Mouse (Mus musculus) forebrain, postnatal 0 days (tissue): ENCODE data around the gene Cuedc1. TPM values are rescaled to one million over a fixed set of nuclear protein-coding genes. Genes with fewer than 3 reads are reported as not detected.
A peak's percentile ranks its signal among the peaks of the same experiment; 100 is the strongest.

Experiments
- ATAC-seq: fragments of 200-750 bp; cut with Nextera tagmentation; 2 replicates; pipeline ENCODE4 v1.8.0; 2017; ENCODE audit warnings: mild to moderate bottlenecking, moderate library complexity
- DNase-seq: peaks from one replicate; pipeline ENCODE4 v3.0.0-alpha.2; 2015
- H3K27ac ChIP-seq: fragments of 300-500 bp; sonication (generic); 2 replicates; pipeline ENCODE4 v1.5.1; 2014; ENCODE audit warnings: low read depth, mild to moderate bottlenecking, antibody characterized with exemption, low read length, moderate library complexity, mixed read lengths
- H3K27me3 ChIP-seq: fragments of 300-500 bp; sonication (generic); 2 replicates; pipeline ENCODE4 v1.6.1; 2014; ENCODE audit warnings: mild to moderate bottlenecking, low read length, mixed read lengths; ENCODE audit not compliant: insufficient read depth
- H3K36me3 ChIP-seq: fragments of 300-500 bp; sonication (generic); 2 replicates; pipeline ENCODE4 v1.6.1; 2014; ENCODE audit warnings: mild to moderate bottlenecking, moderate library complexity; ENCODE audit not compliant: insufficient read depth
- H3K4me1 ChIP-seq: fragments of 300-500 bp; sonication (generic); 2 replicates; pipeline ENCODE4 v1.6.1; 2014; ENCODE audit warnings: antibody characterized with exemption; ENCODE audit not compliant: insufficient read depth
- H3K4me2 ChIP-seq: fragments of 300-500 bp; sonication (generic); 2 replicates; pipeline ENCODE4 v1.6.1; 2014; ENCODE audit warnings: low read depth, mild to moderate bottlenecking, moderate library complexity
- H3K4me3 ChIP-seq: fragments of 300-500 bp; sonication (generic); 2 replicates; pipeline ENCODE4 v1.5.1; 2014; ENCODE audit warnings: low read depth, low read length, mixed read lengths
- H3K9ac ChIP-seq: fragments of 300-500 bp; sonication (generic); 2 replicates; pipeline ENCODE4 v1.6.1; 2014; ENCODE audit warnings: mild to moderate bottlenecking
- H3K9me3 ChIP-seq: fragments of 300-500 bp; sonication (generic); 2 replicates; pipeline ENCODE4 v1.6.1; 2016; ENCODE audit warnings: low read length
- CTCF ChIP-seq: sonication (generic); IDR thresholded peaks from 2 replicates; pipeline ENCODE4 v1.5.1; 2016; ENCODE audit warnings: antibody characterized with exemption, control low read depth, low read depth
- WGBS: fragments of 180-500 bp; shearing (Covaris S2); extraction: QIAGEN DNeasy Blood & Tissue Kit; methylation state at CpG from one replicate; pipeline ENCODE4 v1.1.7; 2014; 5-methylcytosine and 5-hydroxymethylcytosine counted together
- polyA plus RNA-seq: library from polyadenylated mRNA; unstranded; fragments of >200 nt; fragmentation: Nextera tagmentation; extraction: Ambion mirVana; gene quantifications from 2 replicates; pipeline ENCODE4 v1.2.1, GENCODE M21; 2015
- total RNA-seq: library from RNA; depleted of rRNA; stranded (reverse); fragments of >200 nt; gene quantifications from 2 replicates; pipeline ENCODE4 v1.2.3, GENCODE M21; 2014

Cuedc1 gene
- total and polyA plus RNA-seq, 2 experiments from 2014 or later, result 34.6 to 34.7 TPM

DNA sequence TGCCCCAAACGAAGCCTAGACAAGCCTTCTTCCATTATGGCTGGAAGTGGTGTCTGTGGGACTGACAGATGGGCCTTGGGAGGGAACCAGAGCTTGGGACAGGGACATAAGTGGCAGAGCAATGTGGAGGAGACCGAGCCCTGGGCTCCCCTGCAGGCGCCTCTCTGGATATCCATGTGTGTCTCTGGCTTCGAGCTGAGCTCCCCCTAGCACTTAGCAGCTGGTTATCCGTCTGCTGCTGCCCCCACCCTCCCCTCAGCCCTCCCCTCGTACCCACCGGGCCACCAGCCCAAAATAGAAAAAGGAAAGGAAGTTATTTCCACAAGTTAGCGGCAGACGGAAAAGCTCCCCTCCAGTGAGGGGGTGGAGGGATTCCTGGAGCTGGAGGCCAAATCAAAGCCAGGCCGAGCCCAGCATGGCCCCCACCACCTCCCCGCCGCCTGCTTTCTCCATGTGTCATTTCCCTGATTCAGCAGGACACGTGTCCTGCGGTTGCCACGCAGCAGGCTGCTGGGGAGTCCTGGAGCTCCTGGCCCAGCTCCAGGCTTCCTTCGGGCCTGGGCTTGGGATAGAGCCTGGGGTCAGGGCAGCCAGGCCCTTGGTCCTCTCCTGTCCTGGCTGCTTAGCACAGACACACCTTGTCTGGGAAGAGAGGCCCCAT is 83.2 kb downstream of the Cuedc1 start:
- TF ChIP-seq CTCF, result no peak
- ATAC-seq (peak; percentile 94), DNase-seq (peak; percentile 75)
- Histone ChIP-seq H3K27ac (peak overlapping the region; percentile 41), H3K4me1 (peaks cover 13% of the 10 kb centered on the region), H3K36me3 (peaks cover 31% of the 10 kb centered on the region; the same call in 1 of the 2 replicates), H3K4me3 (no peak overlapping the region), H3K9me3 (no peaks in the 10 kb centered on the region), H3K4me2 (no peak overlapping the region), H3K27me3 (no peaks in the 10 kb centered on the region), H3K9ac (no peak overlapping the region)
- WGBS, result 3% methylated on average over 16 of the region's 16 CpGs

DNA sequence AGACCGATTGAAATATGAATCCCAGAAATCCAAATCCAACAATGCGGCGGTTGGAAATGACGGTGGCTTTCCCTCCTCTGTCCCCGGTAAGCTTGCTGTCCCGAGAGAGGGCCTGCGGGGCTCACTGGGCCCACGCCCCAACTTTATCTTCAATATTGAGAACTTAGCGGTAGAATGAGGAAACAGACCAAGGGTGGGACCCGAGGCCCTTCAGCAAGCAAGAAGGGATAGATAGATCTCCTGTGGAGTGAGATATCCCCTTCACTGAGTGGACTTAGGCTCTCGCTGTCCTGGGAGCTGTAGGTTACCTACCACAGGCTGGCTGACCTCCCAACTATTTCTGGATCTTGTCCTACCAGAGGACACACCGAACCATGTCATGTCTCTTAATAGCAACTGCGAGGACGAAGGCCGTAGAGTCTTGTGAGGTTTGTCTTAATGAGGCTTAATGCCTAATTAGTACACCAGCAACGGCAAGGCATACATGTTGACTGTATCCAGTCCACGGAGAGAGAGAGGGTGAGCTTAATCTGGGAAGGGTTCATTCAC is 86.8 kb downstream of the Cuedc1 start:
- no peaks in the 10 kb centered on the region for H3K9me3 ChIP-seq
- TF ChIP-seq CTCF, result no peak
- peaks cover 24% of the 10 kb centered on the region; the same call in 1 of the 2 replicates for H3K36me3 ChIP-seq
- DNase-seq (no peak), ATAC-seq (no peak)
- H3K27ac ChIP-seq, result no peak overlapping the region
- no peak overlapping the region for H3K9ac ChIP-seq
- H3K4me1 ChIP-seq, result peaks cover 13% of the 10 kb centered on the region
- no peak overlapping the region for H3K4me3 ChIP-seq
- 78% methylated on average over 17 of the region's 17 CpGs for WGBS
- no peaks in the 10 kb centered on the region for H3K27me3 ChIP-seq
- H3K4me2 ChIP-seq, result no peak overlapping the region

DNA sequence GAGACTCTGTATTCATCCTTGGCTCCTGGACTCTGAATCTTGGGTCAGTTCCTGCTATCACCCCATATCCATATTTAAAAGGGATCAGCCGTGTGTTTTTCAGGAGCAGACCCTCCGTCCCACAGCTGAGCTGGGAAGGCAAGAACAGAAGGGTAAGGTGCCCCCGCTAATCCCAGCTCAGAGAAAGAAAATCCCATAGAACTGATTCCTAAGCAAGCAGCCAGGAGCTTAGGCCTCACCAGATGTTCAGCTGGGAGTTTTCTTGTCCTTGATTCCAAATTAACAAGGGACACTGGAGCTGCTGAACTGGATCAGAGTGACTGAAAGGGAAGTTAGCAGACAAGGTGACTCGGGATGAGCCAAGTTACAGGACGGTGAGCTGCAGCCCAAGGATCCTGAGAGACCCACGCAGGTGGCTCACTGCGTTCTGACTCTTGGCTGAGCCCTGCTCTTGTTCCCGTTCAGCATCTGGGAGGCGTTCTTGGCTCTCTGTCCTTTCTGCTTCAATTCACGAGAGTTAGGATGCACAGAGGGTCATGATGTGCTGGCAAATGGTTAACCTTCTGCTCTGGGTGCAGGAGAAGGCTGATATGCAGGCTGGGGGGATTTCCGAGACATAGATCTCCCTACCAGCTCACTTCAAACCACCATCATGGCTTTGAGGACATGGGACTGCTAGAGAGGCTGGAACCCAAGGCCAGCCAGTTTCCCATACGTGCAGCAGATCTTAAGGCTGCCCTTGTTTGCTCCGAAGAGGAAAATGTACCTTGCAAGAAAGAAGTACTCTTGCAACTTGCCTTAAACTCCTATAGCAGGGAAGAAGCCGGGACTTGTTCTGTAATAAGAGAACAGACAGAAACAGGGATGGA is 88.5 kb downstream of the Cuedc1 start:
- ATAC-seq, result no peak
- Histone ChIP-seq H3K4me1 (peaks cover 1% of the 10 kb centered on the region), H3K9ac (0 out of 2 replicates have a peak overlapping the region, but pooled peaks have one; percentile 35), H3K36me3 (peaks cover 28% of the 10 kb centered on the region; the same call in 1 of the 2 replicates), H3K4me2 (no peak overlapping the region), H3K9me3 (no peaks in the 10 kb centered on the region), H3K27ac (no peak overlapping the region), H3K4me3 (no peak overlapping the region), H3K27me3 (no peaks in the 10 kb centered on the region)
- WGBS, result 71% methylated on average over 14 of the region's 14 CpGs
- no peak for TF ChIP-seq CTCF
- no peak for DNase-seq

DNA sequence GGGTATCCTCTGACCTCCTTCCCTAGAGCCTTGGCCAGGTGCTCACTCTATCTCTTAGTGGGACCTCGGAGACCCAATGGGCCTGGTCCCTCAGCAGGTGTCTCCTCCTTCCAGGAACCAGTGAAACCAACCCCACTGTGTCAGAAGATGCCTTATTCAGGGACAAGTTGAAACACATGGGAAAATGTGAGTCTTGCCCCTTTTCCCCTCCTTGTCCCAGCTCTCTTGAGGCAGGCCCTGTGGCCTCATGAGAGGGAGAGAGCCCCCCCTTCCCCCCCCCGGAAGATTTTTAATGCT is 89.0 kb downstream of the Cuedc1 start:
- Histone ChIP-seq H3K27me3 (no peaks in the 10 kb centered on the region), H3K9ac (0 out of 2 replicates have a peak overlapping the region, but pooled peaks have one; percentile 35), H3K9me3 (no peaks in the 10 kb centered on the region), H3K4me2 (no peak overlapping the region; the same call in 1 of the 2 replicates), H3K4me1 (no peaks in the 10 kb centered on the region), H3K4me3 (no peak overlapping the region), H3K27ac (no peak overlapping the region; the same call in 1 of the 2 replicates), H3K36me3 (peaks cover 30% of the 10 kb centered on the region; the same call in 1 of the 2 replicates)
- TF ChIP-seq CTCF, result no peak
- WGBS, result 36% methylated on average over 2 of the region's 2 CpGs
- ATAC-seq (no peak), DNase-seq (no peak)

DNA sequence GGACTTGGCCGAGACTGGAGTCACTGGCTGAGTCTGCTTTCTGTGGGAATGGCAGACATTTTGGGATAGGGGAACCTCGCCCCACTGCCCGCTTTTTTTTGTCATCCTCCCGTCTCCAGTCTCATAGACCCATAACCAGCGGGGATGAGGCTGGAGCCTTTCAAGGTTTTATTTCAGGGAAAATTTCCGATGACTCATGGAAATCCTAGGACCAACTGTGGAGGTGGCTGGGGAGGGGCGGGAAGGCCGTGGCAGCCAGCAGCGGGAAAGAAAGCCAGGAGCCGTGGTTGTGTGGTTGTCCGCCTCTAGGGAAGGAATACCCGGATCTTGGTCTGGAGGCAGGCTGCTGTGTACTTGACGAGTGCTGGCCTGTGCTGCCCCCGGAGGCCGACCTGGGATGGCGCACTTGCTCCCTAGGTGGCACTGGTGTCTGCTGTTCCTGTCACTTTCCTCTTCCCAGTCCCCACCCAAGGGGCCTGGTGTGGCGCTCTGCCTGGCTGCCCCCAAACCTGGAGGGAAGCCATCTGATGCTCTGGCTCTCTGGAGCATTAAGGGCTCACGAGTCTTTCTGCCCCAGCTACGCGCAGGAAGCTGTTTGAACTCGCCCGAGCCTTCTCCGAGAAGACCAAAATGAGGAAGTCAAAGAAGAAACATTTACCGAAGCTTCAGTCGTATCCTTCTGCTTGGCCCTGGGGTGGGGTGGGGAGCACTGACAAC is 89.7 kb downstream of the Cuedc1 start:
- Histone ChIP-seq H3K4me1 (no peaks in the 10 kb centered on the region), H3K4me2 (peak overlapping the region; percentile 41), H3K9me3 (no peaks in the 10 kb centered on the region), H3K4me3 (peak overlapping the region; percentile 5; the same call in 1 of the 2 replicates), H3K27me3 (peaks cover 6% of the 10 kb centered on the region; the same call in 1 of the 2 replicates), H3K36me3 (peaks cover 29% of the 10 kb centered on the region; the same call in 1 of the 2 replicates), H3K27ac (peak overlapping the region; percentile 64), H3K9ac (peak overlapping the region; percentile 35)
- WGBS, result 15% methylated on average over 25 of the region's 25 CpGs
- DNase-seq (peak; percentile 84), ATAC-seq (peak; percentile 99)
- TF ChIP-seq CTCF, result peak; percentile 94

DNA sequence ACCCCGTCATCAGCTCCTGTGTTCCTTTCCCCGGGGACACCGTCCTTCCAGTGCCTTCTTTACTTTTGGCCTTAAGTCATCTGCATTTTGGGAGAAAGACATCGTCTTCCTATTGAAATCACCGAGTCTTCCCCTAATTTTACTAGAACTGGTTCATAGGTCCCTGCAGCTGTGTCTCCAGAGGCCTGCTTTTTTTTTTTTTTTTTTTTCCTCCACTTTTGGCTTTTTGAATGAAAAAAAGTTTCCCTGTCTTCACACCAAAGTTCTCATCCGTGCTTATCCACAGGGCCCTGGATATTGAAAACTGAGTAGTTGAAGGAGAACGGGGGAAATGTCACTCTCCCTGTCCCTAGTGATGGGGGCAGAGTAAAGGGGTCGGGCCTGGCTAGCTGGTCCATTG is 90.4 kb downstream of the Cuedc1 start:
- Histone ChIP-seq H3K4me3 (no peak overlapping the region), H3K4me2 (no peak overlapping the region), H3K36me3 (peaks cover 23% of the 10 kb centered on the region; the same call in 1 of the 2 replicates), H3K4me1 (no peaks in the 10 kb centered on the region), H3K27ac (no peak overlapping the region; the same call in 1 of the 2 replicates), H3K9ac (no peak overlapping the region; the same call in 1 of the 2 replicates), H3K27me3 (peaks cover 12% of the 10 kb centered on the region; the same call in 1 of the 2 replicates), H3K9me3 (no peaks in the 10 kb centered on the region)
- no peak for TF ChIP-seq CTCF
- WGBS, result 72% methylated on average over 8 of the region's 8 CpGs
- no peak for ATAC-seq
- DNase-seq, result no peak
